Mouse (Mus musculus): ENCODE measurements at regions not wholly inside any gene's neighbourhood (a gene's known extent, or its start where the extent isn't known, plus 50 kb on each side); places are given as distances from the start of the nearest gene placed in this dataset.

DNA sequence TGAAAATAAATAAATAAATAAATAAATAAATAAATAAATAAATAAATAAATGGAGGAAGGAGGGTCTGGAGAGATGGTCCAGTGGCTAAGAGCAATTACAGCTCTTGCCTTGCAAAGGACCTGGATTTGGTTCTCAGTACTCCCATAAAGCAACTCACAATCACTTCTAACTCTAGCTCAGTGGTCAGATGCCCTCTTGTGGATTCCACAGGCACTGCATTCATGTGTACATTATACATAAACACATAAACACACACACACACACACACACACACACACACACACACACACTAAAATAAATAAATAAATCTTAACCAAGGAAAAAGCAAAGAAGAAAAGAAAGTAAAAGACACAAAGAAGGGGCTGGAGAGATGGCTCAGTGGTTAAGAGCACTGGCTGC is 74.2 kb upstream of the Dhx40 start:
- peak; percentile 33 to 40 for DNase-seq

DNA sequence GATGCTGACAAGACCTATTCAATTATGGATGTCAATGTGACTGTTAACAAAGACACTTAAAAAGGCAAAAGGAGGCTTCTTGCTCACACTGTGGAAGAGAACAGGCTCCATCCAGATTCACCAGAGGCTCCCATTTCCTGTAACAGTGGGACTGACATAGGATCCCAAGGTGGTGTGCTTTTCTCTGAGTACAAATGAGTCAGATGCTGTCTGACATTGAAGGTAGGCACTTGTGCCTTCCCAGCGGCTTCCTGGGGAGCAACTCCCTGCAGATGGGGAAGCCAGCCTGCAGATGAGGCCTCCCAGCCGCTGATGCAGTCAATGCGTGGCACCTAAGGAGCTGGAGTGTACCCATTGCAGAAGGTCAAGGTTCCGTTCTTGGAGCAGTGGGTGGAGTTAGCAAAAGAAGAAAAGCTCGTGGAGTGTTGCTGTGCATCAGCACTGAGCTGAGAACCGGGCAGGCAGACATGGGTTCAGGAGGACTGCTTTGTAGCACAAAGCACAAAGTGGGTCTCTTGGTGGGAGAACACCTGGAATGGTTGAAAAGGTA is 71.9 kb upstream of the Dhx40 start:
- DNase-seq = no peak

DNA sequence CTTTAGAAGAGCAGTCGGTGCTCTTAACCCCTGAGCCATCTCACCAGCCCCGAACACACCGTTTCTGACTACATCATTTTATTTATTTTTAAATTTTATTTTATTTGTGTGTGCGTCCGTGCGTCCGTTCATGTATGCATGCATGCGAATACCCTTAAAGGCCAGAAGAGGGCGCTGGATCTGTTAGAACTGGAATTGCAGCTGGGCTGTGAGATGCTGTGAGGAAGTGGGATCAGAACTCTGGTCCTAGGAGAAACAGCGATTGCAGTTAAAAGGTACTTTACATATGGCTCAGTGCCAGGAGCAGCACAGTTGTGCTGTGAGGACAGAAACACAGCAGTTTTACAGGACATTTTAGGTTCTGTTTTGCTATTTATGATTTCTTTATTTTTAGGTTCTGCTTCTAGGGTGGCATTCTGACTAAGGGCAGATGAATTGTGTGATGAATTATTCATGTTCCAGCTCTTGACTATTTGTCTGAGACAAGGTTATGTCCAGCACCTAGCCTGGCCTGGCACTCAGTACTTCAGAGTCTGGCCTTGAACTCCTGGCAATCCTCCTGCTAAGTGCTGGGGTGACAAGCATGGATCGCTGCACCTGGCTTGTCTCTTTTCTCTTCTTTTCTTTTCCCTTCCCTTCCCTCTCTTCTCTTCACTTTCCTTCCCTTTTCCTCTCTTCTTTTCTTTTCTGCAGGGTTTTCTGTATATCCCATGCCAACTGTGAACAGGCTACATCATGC is 71.0 kb upstream of the Dhx40 start:
- DNase-seq = no peak

DNA sequence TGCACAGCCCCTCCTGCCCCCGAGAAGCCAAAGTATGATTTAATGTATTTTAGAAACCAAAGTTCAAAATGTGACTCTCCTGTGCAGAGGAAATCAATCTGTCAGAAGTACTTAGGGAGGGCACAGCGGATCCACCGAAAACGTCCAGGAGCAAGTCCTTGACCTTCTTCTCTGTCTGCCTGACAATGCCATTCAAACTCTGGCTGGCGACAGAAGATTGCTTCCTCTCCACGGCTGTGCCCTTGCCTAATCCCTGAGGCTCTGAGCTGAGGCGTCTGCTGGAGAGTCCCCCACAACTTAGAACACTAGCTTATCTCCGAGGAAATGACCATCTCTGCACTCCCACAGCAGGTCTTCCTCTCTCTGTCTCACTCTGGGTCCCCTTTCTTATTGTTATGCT is 69.0 kb upstream of the Dhx40 start:
- DNase-seq = no peak

DNA sequence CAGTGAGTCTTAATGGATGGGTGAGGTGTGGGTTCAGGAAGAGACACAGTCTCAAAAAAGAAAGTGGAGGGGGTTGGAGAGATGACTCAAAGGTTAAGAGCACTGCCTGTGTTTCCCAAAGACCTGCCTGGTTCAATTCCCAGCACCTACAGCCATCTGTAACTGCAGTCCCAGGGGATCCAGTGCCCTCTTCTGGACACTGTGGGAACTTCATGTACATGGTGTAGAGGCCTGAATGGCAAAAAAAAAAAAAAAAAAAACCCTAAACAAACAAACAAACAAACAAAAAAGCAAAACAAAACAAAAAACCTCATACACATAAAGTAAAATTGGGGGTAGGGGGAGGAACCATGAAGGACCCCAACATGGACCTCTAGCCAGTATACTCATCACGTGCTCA is 68.2 kb upstream of the Dhx40 start:
- no peak for DNase-seq

DNA sequence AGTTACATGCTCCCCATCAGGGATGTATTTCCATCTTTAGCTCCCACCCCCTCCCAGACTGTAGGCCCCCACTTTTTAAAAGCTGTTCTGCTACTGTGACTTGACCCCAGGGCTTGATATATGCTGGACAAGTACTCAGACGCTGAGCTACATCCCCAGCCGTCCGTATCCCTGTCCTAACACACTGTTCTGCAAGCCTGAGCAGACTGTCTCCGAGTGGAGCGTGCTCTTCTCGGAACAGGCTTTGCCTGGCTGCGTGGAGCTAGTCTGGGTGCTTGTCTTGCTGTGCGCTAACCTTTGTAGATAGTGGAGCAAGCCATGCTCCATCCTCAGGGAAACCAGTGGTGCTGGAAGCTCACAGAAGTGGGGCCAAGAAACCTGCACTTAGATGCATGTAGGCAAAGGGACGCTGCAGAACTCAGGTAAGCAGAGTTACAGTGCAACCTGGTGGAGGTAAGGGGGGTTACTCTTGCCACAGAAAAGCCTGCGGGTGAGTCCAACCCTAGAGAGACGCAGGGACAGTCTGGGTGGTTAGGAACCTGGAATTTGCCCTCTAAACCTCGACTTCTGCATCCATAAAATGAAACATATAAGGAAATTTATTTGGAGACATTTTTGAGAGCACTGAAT is 67.2 kb upstream of the Dhx40 start:
- DNase-seq = no peak

DNA sequence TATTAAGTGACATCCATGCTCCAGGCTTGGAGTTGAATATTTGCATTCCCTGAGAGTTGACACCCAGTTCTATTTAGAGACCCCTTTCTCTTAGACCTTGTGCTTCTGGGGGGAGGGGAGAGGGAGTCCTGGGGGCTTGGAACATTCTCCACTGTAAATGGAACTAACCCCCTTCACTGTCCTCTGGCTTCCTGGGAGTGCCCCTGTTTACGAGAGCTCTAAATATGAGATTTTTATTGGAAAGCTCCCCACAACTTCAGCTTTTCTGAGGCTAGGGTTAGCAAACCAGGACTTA is 65.8 kb upstream of the Dhx40 start:
- no peak for DNase-seq

DNA sequence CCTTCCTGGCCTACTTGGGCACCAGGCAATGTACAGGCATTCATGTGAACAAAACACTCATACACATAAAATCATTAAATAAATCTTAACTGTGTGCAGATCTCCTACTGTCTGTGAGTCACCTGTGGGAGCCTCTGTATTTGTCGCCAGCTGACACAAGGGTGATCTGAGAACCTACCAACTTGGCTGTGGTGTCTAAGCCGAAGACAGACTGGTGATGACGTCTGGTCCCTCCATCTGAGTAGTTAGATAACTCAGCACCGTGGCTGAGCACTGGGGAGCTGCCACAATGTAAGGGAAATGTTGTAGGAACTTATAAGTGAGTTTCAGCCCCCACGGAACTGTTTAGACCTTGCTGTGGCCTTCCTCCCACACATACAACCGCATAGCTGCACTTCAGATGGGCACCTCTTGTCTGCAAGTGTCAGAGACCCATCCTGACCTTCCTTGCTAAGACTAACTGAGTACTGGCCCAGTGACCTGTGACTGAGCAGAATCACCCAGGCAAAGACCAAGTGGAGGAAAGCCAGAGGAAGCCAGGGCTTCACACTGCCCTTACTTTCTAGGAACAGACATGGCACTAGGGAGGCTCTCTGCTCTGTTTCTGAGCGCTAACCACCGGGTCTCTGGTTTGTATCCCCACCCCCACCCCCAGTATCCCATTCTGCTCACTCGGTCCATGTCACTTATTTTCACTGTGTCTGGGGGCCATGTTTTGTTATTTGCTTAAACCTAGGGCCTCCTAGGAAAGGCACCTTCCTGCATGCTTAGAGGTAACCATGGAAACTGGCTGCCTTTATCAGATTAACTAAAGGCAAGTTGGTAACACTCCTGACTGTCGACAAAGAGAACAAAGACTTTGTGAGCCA is 65.2 kb upstream of the Dhx40 start:
- DNase-seq = no peak

DNA sequence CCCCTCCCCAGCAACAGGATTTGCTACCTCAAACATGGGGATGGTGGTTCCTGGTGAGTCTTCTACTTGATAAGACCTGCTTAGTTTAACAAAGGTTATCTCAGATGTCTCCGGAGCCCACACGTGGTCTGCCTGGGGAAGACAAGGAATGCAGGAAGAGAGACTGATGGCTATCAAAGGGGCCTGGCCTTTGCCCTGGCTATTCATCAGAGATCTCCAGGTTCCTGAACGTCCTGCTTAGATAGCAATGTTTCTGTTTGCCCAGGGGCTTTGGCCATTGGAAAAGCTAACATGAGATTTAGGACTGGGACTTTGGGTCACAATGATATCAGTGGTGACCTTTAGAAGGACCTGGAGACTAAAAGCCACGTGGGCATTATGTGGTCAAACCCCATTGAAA is 64.2 kb upstream of the Dhx40 start:
- DNase-seq = no peak

DNA sequence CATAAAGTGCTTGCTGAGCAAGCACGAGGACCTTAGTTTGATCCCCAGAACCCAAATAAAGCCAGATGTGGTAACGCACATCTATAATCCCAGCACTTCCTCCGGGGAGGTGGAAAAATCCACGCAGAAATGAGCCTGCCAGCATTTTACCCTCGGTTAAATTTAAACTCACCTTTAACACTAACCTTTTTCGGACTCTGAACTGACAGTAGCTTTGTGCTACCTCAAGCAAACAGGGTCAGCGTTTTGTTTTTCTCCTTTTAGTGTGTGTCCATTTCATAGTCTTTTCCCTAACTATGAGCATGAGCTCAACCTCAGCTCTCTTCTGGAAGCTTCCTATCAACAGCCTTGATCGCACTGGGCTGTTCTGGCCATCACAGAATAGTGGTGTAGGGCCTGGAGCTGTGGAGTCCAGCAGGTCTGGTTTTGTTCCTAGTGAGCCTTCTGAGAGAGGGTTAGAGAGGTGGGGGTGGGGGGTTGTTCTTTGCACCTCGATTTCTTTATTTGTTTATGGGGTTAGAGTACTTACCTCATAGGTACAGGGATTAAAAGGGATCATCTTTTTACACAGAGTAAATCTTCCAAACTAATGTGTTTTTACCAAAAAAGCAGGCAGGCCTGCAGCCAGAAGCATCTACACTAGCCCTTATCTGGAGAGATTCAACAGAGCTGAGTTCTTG is 63.1 kb upstream of the Dhx40 start:
- DNase-seq = no peak

DNA sequence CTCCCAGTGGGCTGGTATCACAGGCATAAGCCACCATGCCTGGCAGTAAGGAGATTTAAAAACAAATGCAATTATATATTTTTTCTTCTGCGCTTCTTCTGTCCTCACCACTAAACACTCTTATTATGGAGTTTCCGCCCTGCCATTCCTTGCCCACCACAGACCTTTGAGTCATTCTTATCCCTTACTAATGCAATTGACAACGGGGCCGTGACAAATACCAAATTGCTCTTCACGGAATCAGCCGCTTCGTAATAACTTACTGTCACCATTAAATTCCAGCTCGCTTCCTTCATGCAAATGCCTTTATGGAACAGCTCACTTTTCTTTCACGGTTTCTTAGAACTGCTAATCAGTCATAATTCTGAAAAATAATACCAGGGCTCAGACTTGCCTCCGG is 59.4 kb upstream of the Dhx40 start:
- no peak for DNase-seq

DNA sequence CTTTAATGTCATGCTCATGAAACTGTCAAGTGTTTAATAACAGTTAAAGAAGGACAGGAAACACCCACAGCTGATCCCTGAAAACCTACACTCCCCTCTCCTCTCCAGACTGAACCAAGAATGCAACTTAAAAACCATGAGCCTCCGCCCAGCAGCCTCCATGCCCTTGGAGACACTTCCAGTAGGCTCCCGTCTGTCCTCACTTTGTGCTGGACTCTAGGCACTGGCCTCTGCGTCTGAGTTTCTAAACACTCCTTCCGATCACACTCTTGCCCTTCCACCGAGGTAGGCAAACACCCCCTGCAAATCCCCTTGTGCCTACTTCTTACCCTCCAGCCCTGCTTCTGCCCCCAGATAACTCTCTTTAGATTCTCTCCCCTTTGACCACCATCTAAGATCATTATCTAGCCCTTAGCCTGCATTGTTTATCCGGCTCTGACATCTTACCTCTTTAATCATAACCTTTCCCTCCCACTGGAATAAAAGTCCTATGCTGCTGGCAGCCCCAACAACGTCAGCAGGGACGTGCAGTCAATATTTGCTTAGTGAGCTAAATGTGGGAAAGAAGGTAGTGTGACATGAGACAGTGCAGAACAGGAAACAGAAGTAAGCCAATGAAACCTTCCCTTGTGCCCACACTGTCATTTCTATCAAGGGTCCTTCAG is 52.5 kb upstream of the Dhx40 start:
- DNase-seq = no peak

DNA sequence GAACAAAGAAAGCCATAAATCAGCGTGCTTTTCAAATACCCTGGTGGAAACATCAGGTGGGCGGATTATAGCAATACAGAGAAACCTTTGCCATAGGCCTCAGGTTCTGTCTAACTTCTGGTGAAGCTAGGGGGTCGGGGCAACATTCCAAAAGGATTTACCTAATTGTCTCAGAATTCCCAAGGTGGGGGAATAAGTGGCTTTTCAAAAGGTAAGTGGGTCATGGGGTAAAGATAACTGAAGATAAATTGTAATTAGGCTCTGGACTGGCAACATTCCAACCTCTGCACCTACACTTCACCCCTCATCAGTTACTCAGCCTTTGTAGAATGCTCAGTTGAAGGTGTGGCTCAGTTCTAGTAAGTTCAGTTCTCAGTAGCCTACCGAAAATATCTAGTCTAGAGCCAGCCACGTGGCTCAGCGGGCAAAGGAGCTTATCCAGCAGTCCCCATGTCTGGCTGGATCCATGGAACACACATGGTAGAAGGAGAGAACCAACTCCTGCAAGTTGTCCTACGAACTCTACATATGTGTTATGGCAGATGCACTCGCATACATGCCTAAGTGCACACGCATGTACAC is 51.8 kb upstream of the Dhx40 start:
- no peak for DNase-seq

DNA sequence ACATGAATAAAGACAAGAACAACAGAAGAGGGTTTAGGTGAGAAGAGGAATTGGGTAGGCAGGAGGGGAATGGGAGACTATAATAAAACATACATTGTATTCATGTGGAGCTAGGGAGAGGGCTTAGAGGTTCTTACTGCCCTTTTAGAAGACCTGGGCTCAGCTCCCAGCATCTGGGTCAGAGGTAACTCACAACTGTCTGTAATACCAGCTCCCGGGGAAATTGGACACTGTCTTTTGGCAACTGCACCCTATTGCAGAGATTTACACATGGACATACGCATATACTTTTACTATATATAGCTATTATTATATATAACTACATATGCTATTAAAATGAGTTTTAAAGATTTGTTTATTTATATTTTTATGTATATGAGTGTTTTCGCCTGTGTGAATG is 50.7 kb upstream of the Dhx40 start:
- DNase-seq = no peak
